Mouse (Mus musculus): Measurements from ENCODE around the gene Gtf3c5. TPM values are rescaled to one million over a fixed set of nuclear protein-coding genes. Genes with fewer than 3 reads are reported as not detected.

Gene Gtf3c5
- 10 to 100 TPM; 17.4 to 18.9 TPM for total RNA-seq (2021)

- DNase-seq: no peak
Measured at GRCm38 (mm10) chr2:28583651-28584050, at the start of gene Gtf3c5. Gene Gtf3c5 (minus strand): TSS chr2:28583751.

DNA sequence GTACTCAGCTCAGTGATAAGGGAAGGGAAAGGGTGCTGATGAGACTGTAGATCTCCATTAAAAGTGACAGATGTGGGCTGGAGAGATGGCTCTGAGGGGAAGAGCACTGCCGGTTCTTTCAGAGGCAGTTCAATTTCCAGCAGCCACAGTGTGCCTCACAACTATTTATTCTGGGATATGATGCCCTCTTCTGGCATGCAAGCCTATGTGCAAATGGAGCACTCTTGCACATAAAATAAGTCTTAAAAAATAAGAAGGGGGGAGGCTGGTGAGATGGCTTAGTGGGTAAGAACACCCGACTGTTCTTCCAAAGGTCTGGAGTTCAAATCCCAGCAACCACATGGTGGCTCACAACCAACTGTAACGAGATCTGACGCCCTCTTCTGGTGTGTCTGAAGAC lies 49.6 kb upstream of the Gtf3c5 start:
- DNase-seq: no peak

DNA sequence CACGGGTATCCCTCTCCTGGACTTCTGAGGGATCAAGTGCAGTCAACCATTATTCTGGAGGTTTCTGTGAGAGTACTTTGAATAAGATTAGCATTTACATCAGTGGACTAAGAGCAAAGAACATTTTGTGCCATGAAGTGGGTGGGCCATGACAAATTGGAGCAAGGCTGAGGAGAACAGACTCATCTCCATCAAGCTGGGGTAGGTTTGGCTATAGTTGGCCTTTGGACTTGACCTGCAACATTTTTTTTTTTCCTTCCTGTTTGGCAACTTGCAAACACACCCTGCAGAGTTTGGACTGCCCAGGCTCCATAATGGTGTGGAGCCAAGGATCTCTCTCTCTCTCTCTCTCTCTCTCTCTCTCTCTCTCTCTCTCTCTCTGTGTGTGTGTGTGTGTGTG lies 49.1 kb upstream of the Gtf3c5 start:
- DNase-seq: no peak

DNA sequence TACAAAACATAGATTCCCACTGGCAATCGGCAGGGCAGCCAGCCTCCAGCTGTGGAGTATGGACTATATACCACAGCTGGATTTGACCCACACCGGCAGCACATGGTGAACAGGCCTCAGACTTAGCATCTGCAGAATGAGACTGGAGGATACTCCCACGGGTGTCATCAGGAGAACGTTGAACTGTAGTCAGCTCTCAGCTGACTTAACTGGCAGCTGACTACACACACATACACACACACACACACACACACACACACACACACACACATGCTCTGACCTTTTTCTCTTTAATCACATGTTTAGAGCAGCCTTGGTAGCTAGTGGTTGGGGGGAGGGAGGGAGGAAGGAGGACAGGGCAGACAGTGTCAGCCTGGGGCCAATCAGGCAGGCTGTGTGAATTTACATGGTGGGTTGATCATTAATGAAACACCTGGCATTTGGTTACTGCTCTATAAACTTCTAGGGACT lies 46.4 kb upstream of the Gtf3c5 start:
- DNase-seq: no peak

- no peak for DNase-seq
Measured at GRCm38 (mm10) chr2:28628053-28628452, 44.5 kb upstream of the Gtf3c5 start.

DNA sequence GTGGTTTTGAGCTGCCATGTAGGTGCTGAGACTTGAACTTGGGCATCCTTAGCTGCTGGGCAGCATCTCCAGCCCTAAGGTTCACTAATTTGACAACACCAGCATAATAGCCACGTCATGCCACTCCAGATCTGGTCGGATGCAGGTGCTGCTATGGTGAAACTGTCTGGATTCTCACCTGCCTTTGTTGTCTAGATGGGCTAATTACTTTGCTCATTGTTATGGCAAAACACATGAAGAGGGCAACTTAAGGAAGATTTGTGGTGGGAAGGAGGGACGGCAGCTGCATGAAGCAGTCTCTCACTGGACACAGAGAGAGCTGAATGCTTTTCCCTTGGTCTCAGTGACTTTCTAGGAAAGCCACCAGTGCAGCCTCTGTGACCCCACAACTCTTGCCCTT lies 42.5 kb upstream of the Gtf3c5 start:
- no peak for DNase-seq

- no peak for DNase-seq
Measured at GRCm38 (mm10) chr2:28624870-28625269, 41.3 kb upstream of the Gtf3c5 start.

DNA sequence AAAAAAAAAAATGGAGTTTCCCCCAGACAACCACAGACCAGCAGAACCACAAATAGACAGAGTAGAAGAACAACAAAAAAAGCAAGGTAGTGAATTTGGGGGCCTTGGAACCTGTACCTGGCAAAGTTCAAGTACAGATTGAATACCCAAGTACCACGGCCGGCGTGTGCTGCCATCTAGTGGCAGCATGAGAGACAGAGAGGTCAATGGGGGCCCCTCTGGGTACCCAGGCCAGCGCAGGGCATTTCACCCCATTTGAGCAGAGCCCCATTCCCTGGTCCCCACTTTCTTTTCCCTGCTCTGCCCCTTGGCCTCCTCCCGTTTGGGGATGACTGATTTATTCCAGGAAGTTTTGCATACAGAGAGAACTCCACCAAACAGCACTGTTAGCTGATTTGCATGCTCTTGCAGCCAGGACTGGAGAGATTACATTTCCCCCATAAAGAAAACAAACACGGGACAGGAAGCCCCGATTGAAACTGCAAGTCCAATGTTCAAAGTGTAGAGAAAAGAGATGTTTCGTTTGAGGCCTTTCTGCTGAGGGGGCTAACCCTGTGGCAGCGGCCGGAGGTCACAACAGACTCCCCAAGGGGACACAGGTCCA lies 39.1 kb upstream of the Gtf3c5 start:
- peak in 1 of 2 experiments; percentile 8 for DNase-seq

- no peak for DNase-seq
Measured at GRCm38 (mm10) chr2:28621664-28622171, 38.2 kb upstream of the Gtf3c5 start, which contains the start of gene Gfi1b. Gene Gfi1b (minus strand): TSS chr2:28621982.

GRCm38 (mm10) chr2:28621111-28621510 lies 37.6 kb upstream of the Gtf3c5 start:
- DNase-seq: no peak

DNA sequence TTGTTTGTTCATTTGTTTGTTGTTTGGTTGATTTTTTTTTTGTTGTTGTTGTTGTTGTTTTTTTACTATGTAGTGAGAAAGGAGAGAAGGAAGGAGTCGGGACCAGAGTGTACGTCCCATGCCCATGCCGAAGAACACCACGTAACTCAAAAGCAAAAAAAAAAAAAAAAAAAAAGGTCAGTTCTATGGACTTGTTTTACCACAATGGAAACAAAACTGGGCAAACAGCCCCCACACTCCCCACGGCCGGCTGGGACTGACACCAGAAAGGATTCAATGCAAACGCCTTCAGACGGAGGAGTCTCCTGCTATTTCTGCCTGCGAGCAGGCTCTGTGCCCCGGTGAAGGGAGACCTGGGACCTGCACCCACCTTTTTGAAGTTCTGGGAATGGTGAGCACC lies 37.0 kb upstream of the Gtf3c5 start:
- DNase-seq: no peak

GRCm38 (mm10) chr2:28619369-28619768 lies 35.8 kb upstream of the Gtf3c5 start:
- no peak for DNase-seq

- DNase-seq: no peak
Measured at GRCm38 (mm10) chr2:28618777-28619336, 35.3 kb upstream of the Gtf3c5 start.

- no peak for DNase-seq
Measured at GRCm38 (mm10) chr2:28617498-28618486, 34.2 kb upstream of the Gtf3c5 start.

- DNase-seq: no peak
Measured at GRCm38 (mm10) chr2:28616874-28617273, 33.3 kb upstream of the Gtf3c5 start.

DNA sequence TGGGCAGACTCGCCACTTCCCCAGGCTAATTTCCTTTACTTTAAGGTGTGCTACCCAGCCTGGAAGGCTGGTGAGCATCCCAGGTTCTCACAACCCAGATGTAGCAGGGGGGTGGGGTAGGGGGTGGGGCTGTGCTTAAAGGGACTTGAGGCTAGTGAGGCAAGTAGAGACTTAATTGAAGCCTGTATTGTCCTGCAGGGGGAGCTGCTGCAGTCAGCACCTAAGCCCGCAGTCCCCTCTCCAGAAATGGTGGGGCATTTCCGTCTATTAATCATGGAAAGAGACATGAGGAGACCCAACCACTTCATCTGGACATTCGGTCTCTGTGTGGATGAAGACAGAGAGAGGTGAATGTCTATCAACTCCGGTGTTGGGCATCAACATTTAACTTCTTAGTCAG lies 32.8 kb upstream of the Gtf3c5 start:
- DNase-seq: no peak

DNA sequence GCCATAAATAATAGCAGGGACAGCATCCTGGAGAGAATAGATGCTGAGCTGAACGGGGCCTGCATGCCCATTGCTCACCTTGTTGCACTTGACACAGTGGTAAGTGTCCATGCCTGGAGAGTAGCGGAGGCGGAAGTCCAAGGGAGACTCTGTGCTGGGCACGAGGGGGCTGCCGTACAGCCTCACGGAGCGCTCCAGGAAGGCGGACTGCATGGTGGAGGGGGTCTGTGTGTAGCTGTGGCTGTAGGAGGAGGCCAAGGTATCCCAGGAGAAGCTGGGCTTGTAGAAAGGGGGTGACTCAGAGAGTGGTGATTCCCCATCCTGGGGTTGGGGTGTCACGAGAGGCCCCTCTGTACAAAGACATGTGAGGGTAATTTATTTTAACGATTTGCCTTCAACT lies 30.0 kb upstream of the Gtf3c5 start:
- no peak for DNase-seq

DNA sequence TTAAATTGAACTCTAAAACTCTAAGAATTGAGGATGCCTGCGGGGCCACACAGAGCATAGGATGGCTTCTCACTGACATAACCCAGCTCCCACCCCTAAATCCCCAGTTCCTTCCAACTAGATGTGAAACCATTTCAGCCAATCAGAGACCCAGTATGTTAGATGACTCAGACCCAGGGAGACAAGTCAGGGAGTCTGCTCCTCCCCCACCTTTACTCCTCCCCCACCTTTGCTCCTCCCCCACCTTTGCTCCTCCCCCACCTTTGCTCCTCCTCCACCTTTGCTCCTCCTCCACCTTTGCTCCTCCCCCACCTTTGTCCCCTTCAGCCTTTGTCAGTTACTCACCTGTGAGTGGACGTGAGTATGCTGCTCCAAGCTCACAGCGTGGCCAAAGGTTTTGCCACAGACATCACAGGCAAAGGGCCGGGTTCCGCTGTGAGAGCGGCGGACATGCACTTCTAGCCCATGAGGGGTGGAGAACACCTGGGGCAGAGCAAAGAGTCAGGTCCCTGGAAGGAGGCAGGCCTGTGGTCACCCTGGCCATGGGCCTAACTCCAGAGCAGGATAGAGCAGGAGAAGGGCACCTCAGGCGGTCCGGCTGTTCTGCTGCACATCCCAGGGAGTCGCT lies 29.0 kb upstream of the Gtf3c5 start:
- no peak for DNase-seq

GRCm38 (mm10) chr2:28611407-28611787 lies 27.8 kb upstream of the Gtf3c5 start:
- DNase-seq: no peak

- no peak for DNase-seq
Measured at GRCm38 (mm10) chr2:28610716-28611406, 27.3 kb upstream of the Gtf3c5 start.

DNA sequence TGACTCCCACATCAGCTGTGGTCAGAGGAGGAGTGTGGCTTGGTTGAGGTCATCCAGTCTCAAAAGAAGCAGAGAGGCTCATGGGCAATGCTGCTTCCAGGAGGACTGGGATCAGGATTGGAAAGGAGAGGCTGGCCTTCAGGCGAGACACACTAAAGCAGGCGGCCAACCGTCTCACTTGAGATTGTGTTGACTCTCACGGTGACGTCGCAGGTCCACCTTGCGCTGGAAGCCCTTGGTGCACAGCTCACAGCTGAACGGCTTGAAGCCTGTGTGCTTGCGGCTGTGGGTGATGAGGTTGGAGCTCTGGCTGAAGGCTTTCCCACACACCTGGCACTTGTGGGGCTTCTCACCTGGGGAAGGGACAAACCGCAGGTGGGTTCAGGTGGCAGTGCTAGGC lies 26.3 kb upstream of the Gtf3c5 start:
- no peak for DNase-seq
